Mouse (Mus musculus) embryonic facial prominence, embryonic 11.5 days (tissue): ENCODE measurements around the gene Fam170b. TPM values are rescaled to one million over a fixed set of nuclear protein-coding genes. Genes with fewer than 3 reads are reported as not detected.
A peak's percentile ranks its signal among the peaks of the same experiment; 100 is the strongest.

ENCODE experiments used
- ATAC-seq: fragments of 200-750 bp; cut with Nextera tagmentation; replicated peaks from 2 replicates; pipeline ENCODE4 v1.8.0; 2017; ENCODE audit warnings: low read depth; ENCODE audit not compliant: insufficient number of reproducible peaks, low FRiP score, low TSS enrichment
- DNase-seq: peaks from one replicate; pipeline ENCODE4 v3.0.0-alpha.2; 2015; ENCODE audit warnings: low spot score
- H3K27ac ChIP-seq: fragments of 300-500 bp; sonication (generic); replicated peaks from 2 replicates; pipeline ENCODE4 v1.5.1; 2014; ENCODE audit warnings: mild to moderate bottlenecking, low read depth, low read length, control low read depth
- H3K27me3 ChIP-seq: fragments of 300-500 bp; sonication (generic); 2 replicates; pipeline ENCODE4 v1.6.1; 2014; ENCODE audit warnings: mild to moderate bottlenecking, low read length, moderate library complexity, mixed read lengths; ENCODE audit not compliant: control insufficient read depth, insufficient read depth
- H3K36me3 ChIP-seq: fragments of 300-500 bp; sonication (generic); replicated peaks from 2 replicates; pipeline ENCODE4 v1.6.1; 2014; ENCODE audit warnings: low read depth, mild to moderate bottlenecking, low read length, moderate library complexity, mixed read lengths; ENCODE audit not compliant: control insufficient read depth, insufficient read depth
- H3K4me1 ChIP-seq: fragments of 300-500 bp; sonication (generic); 2 replicates; pipeline ENCODE4 v1.6.1; 2014; ENCODE audit warnings: low read length, mixed read lengths; ENCODE audit not compliant: control insufficient read depth, insufficient read depth
- H3K4me2 ChIP-seq: fragments of 300-500 bp; sonication (generic); 2 replicates; pipeline ENCODE4 v1.6.1; 2014; ENCODE audit warnings: low read depth, mild to moderate bottlenecking, control low read depth, low read length, moderate library complexity
- H3K4me3 ChIP-seq: fragments of 300-500 bp; sonication (generic); 2 replicates; pipeline ENCODE4 v1.5.1; 2014; ENCODE audit warnings: low read depth, low read length, control low read depth
- H3K9ac ChIP-seq: fragments of 300-500 bp; sonication (generic); replicated peaks from 2 replicates; pipeline ENCODE4 v1.6.1; 2014; ENCODE audit warnings: mild to moderate bottlenecking, control low read depth, low read length
- H3K9me3 ChIP-seq: fragments of 300-500 bp; sonication (generic); replicated peaks from 2 replicates; pipeline ENCODE4 v1.6.1; 2016; ENCODE audit warnings: mild to moderate bottlenecking, low read length, inconsistent platforms, mixed read lengths; ENCODE audit not compliant: control insufficient read depth
- WGBS: fragments of 180-500 bp; shearing (Covaris S2); extraction: QIAGEN DNeasy Blood & Tissue Kit; methylation state at CpG from one replicate; pipeline ENCODE4 v1.1.7; 2014; 5-methylcytosine and 5-hydroxymethylcytosine counted together
- polyA plus RNA-seq: library from polyadenylated mRNA; unstranded; fragments of >200 nt; fragmentation: Nextera tagmentation; extraction: Ambion mirVana; gene quantifications from 2 replicates; pipeline ENCODE4 v1.2.1, GENCODE M21; 2014

The Fam170b gene
- polyA plus RNA-seq, 1 experiment from 2014 or later = not detected

- WGBS = 95% methylated on average over 7 of the region's 7 CpGs
- H3K4me3 ChIP-seq = no peak overlapping the region
- H3K27ac ChIP-seq = no peak overlapping the region
- H3K9me3 ChIP-seq = no peaks in the 10 kb centered on the region
- no peak for ATAC-seq
- H3K27me3 ChIP-seq = no peaks in the 10 kb centered on the region
- no peak overlapping the region for H3K9ac ChIP-seq
- H3K4me1 ChIP-seq = no peaks in the 10 kb centered on the region
- no peak for DNase-seq
- no peak overlapping the region for H3K4me2 ChIP-seq
- H3K36me3 ChIP-seq = no peaks in the 10 kb centered on the region
Measured at GRCm38 (mm10) chr14:32800048-32800447, 33.7 kb upstream of the Fam170b start.

- ATAC-seq (peak; percentile 44; the same call in 1 of the 2 replicates), DNase-seq (peak; percentile 55)
- Histone ChIP-seq H3K9ac (no peak overlapping the region), H3K4me3 (no peak overlapping the region), H3K9me3 (no peaks in the 10 kb centered on the region), H3K27ac (no peak overlapping the region), H3K4me2 (no peak overlapping the region), H3K4me1 (no peaks in the 10 kb centered on the region), H3K27me3 (no peaks in the 10 kb centered on the region), H3K36me3 (no peaks in the 10 kb centered on the region)
- WGBS = 59% methylated on average over 11 of the region's 11 CpGs
Measured at GRCm38 (mm10) chr14:32801016-32801661, 32.6 kb upstream of the Fam170b start.

- ATAC-seq (no peak), DNase-seq (no peak)
- no peak overlapping the region for H3K27ac ChIP-seq
Measured at GRCm38 (mm10) chr14:32801662-32802024, 32.1 kb upstream of the Fam170b start.

DNA sequence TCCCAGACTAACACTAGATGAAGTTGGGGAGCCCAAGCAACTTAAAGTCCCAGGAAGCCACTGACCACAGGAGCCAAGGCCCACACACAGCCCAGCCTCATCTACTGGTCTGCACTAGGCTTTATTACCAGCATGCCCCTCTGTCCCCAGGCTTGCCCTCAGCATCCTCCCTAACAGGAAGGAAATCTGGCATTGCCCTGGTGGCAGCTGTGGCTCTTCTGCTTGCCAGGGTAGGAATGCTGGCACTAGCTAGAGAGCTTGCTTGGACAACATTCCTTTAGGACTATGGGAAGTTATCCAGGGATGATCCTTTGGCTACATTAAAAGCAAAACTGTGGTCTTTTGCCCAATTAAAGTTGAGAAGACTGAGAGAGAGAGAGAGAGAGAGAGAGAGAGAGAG, 23.7 kb upstream of the Fam170b start:
- Histone ChIP-seq H3K4me2 (no peak overlapping the region), H3K4me3 (no peak overlapping the region), H3K27me3 (no peaks in the 10 kb centered on the region), H3K9ac (no peak overlapping the region), H3K27ac (no peak overlapping the region), H3K9me3 (no peaks in the 10 kb centered on the region), H3K36me3 (no peaks in the 10 kb centered on the region), H3K4me1 (no peaks in the 10 kb centered on the region)
- DNase-seq (no peak), ATAC-seq (no peak)

More at GRCm38 (mm10) chr14:32801662-32802024, 32.1 kb upstream of the Fam170b start:
- H3K27me3 ChIP-seq = no peaks in the 10 kb centered on the region
- H3K4me1 ChIP-seq = no peaks in the 10 kb centered on the region
- H3K4me3 ChIP-seq = no peak overlapping the region
- no peaks in the 10 kb centered on the region for H3K36me3 ChIP-seq
- no peak overlapping the region for H3K9ac ChIP-seq
- H3K9me3 ChIP-seq = no peaks in the 10 kb centered on the region
- H3K4me2 ChIP-seq = no peak overlapping the region

GRCm38 (mm10) chr14:32812429-32812828, 21.3 kb upstream of the Fam170b start:
- Histone ChIP-seq H3K27me3 (no peaks in the 10 kb centered on the region), H3K9me3 (no peaks in the 10 kb centered on the region), H3K27ac (no peak overlapping the region), H3K9ac (no peak overlapping the region), H3K4me2 (no peak overlapping the region), H3K36me3 (no peaks in the 10 kb centered on the region), H3K4me3 (no peak overlapping the region), H3K4me1 (no peaks in the 10 kb centered on the region)
- 79% methylated on average over 6 of the region's 6 CpGs for WGBS
- DNase-seq = no peak
- ATAC-seq = no peak

DNA sequence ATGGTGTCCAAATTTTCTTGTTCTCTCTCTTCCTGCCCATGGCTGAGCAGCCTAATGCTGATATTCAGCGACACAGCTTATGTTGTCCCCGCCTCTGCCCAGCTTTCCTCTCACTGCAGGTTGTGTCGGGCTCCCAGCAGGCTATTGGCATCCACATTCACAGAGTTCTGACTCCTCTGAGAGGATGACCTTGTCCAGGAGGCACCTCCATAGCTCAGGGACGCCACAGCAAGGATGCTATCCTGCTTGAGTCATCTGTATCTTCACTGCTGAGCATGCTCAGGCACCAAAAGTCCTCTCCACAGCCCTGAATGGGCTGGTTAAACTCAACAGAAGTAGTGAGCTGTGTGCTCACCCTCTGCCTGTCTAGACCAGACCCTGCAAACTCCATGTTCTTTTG, 18.8 kb upstream of the Fam170b start:
- no peak for DNase-seq
- no peak overlapping the region for H3K9ac ChIP-seq
- 66% methylated on average over 4 of the region's 4 CpGs for WGBS
- H3K4me3 ChIP-seq = no peak overlapping the region
- H3K4me2 ChIP-seq = no peak overlapping the region
- no peaks in the 10 kb centered on the region for H3K27me3 ChIP-seq
- ATAC-seq = no peak
- no peaks in the 10 kb centered on the region for H3K36me3 ChIP-seq
- H3K4me1 ChIP-seq = no peaks in the 10 kb centered on the region; the same call in 1 of the 2 replicates
- no peak overlapping the region for H3K27ac ChIP-seq
- H3K9me3 ChIP-seq = no peaks in the 10 kb centered on the region

- 76% methylated on average over 4 of the region's 4 CpGs for WGBS
- Histone ChIP-seq H3K4me1 (no peaks in the 10 kb centered on the region; the same call in 1 of the 2 replicates), H3K4me2 (no peak overlapping the region), H3K4me3 (no peak overlapping the region), H3K36me3 (no peaks in the 10 kb centered on the region), H3K27me3 (no peaks in the 10 kb centered on the region), H3K27ac (no peak overlapping the region), H3K9ac (no peak overlapping the region), H3K9me3 (no peaks in the 10 kb centered on the region)
- ATAC-seq (no peak), DNase-seq (no peak)
Measured at GRCm38 (mm10) chr14:32816533-32816932, 17.2 kb upstream of the Fam170b start.

GRCm38 (mm10) chr14:32817258-32817657, 16.5 kb upstream of the Fam170b start:
- WGBS = 72% methylated on average over 7 of the region's 7 CpGs
- Histone ChIP-seq H3K9ac (no peak overlapping the region), H3K27me3 (no peaks in the 10 kb centered on the region), H3K9me3 (no peaks in the 10 kb centered on the region), H3K4me3 (no peak overlapping the region), H3K27ac (no peak overlapping the region), H3K4me2 (no peak overlapping the region), H3K4me1 (no peaks in the 10 kb centered on the region; the same call in 1 of the 2 replicates), H3K36me3 (no peaks in the 10 kb centered on the region)
- ATAC-seq (no peak), DNase-seq (no peak)
